Mouse (Mus musculus) small intestine, adult 2 months (tissue): ENCODE data around the gene Adamts7.

ENCODE experiments used
- CTCF ChIP-seq: fragments of 200-500 bp; IDR thresholded peaks from 2 replicates; pipeline ENCODE4 v1.5.1; 2012; ENCODE audit warnings: low read depth, mild to moderate bottlenecking, control low read depth, inconsistent platforms, low read length, moderate library complexity, mixed read lengths; ENCODE audit not compliant: insufficient replicate concordance, insufficient read length; ENCODE audit errors: extremely low read depth
- POLR2A ChIP-seq: fragments of 200-500 bp; IDR thresholded peaks from 2 replicates; pipeline ENCODE4 v1.6.1; 2012; ENCODE audit warnings: low read depth, mild to moderate bottlenecking, control low read depth, inconsistent platforms, low read length, moderate library complexity

GRCm38 (mm10) chr9:90113151-90113550, 49.7 kb upstream of the Adamts7 start:
- TF ChIP-seq CTCF (no peak), POLR2A (no peak)
